Mouse (Mus musculus) hindlimb bud, embryonic 11.5 days (tissue): ENCODE data around the gene Morf4l1.

ENCODE experiments used
- DNase-seq: peaks from one replicate; pipeline ENCODE4 v3.0.0-alpha.2; 2012; ENCODE audit warnings: low read depth, low spot score; ENCODE audit errors: extremely low spot score

Gene Morf4l1

GRCm38 (mm10) chr9:90114567-90115307 is at the start of gene Morf4l1:
Gene Morf4l1, minus strand, starts transcription at chr9:90114774.
- no peak for DNase-seq

GRCm38 (mm10) chr9:90163749-90164095 is 49.1 kb upstream of the Morf4l1 start:
- no peak for DNase-seq

GRCm38 (mm10) chr9:90162926-90163748 is 48.6 kb upstream of the Morf4l1 start, which contains the start of gene Adamts7:
Gene Adamts7, plus strand, starts transcription at chr9:90163069.
- no peak for DNase-seq

GRCm38 (mm10) chr9:90162243-90162925 is 47.8 kb upstream of the Morf4l1 start:
- DNase-seq: no peak

GRCm38 (mm10) chr9:90146869-90147268 is 32.3 kb upstream of the Morf4l1 start:
- no peak for DNase-seq

GRCm38 (mm10) chr9:90145788-90146187 is 31.2 kb upstream of the Morf4l1 start:
- DNase-seq: no peak

GRCm38 (mm10) chr9:90136678-90136965 is 22.0 kb upstream of the Morf4l1 start:
- no peak for DNase-seq

- no peak for DNase-seq
Observed at GRCm38 (mm10) chr9:90135963-90136677, 21.5 kb upstream of the Morf4l1 start.

- no peak for DNase-seq
Observed at GRCm38 (mm10) chr9:90135466-90135865, 20.9 kb upstream of the Morf4l1 start.

- DNase-seq: no peak
Observed at GRCm38 (mm10) chr9:90133562-90134355, 19.2 kb upstream of the Morf4l1 start.

- no peak for DNase-seq
Observed at GRCm38 (mm10) chr9:90128636-90129201, 14.1 kb upstream of the Morf4l1 start.

- DNase-seq: no peak
Observed at GRCm38 (mm10) chr9:90127146-90127545, 12.6 kb upstream of the Morf4l1 start.

GRCm38 (mm10) chr9:90126260-90127010 is 11.9 kb upstream of the Morf4l1 start:
- peak; percentile 56 for DNase-seq

- no peak for DNase-seq
Observed at GRCm38 (mm10) chr9:90125416-90126099, 11.0 kb upstream of the Morf4l1 start.

GRCm38 (mm10) chr9:90124873-90125245 is 10.3 kb upstream of the Morf4l1 start:
- no peak for DNase-seq

- no peak for DNase-seq
Observed at GRCm38 (mm10) chr9:90124156-90124872, 9.7 kb upstream of the Morf4l1 start.

- no peak for DNase-seq
Observed at GRCm38 (mm10) chr9:90122246-90122740, 7.7 kb upstream of the Morf4l1 start.

GRCm38 (mm10) chr9:90117234-90117633 is 2.7 kb upstream of the Morf4l1 start:
- DNase-seq: no peak
